In genomic region chr9:40547876-40548275, GRCm38 (mm10) we compare ENCODE assay signal across 21 mouse cellular contexts.
"Had no signal": no experiment of that assay in that cellular context is flagged by ENCODE, and none has a peak within 500 bp of the region (broad histone marks: within the 10 kb centered on the region; RNA-seq: fewer than 3 reads in every experiment).

No protein-coding gene starts in this region.

- H3K36me3 ChIP-seq: hindbrain, embryonic 13.5 days; hindbrain, embryonic 15.5 days; kidney, embryonic 15.5 days; limb, embryonic 13.5 days; limb, embryonic 15.5 days; liver, embryonic 12.5 days had no signal

- H3K9ac ChIP-seq: hindbrain, embryonic 13.5 days; hindbrain, embryonic 15.5 days; kidney, embryonic 15.5 days; limb, embryonic 13.5 days; limb, embryonic 15.5 days; liver, embryonic 12.5 days had no signal

- H3K9me3 ChIP-seq: hindbrain, embryonic 13.5 days; hindbrain, embryonic 15.5 days; kidney, embryonic 15.5 days; limb, embryonic 13.5 days; limb, embryonic 15.5 days; liver, embryonic 12.5 days had no signal

- H3K27me3 ChIP-seq: hindbrain, embryonic 13.5 days; hindbrain, embryonic 15.5 days; kidney, embryonic 15.5 days; limb, embryonic 13.5 days; limb, embryonic 15.5 days; liver, embryonic 12.5 days had no signal

- ATAC-seq: forebrain, embryonic 16.5 days; hindbrain, postnatal 0 days; intestine, embryonic 16.5 days; liver, embryonic 12.5 days had no signal

- H3K4me2 ChIP-seq: hindbrain, embryonic 13.5 days; hindbrain, embryonic 15.5 days; kidney, embryonic 15.5 days; limb, embryonic 13.5 days; limb, embryonic 15.5 days; liver, embryonic 12.5 days had no signal

- H3K4me1 ChIP-seq: hindbrain, embryonic 13.5 days; hindbrain, embryonic 15.5 days; kidney, embryonic 15.5 days; limb, embryonic 13.5 days; limb, embryonic 15.5 days; liver, embryonic 12.5 days had no signal

- H3K27ac ChIP-seq: hindbrain, embryonic 13.5 days; hindbrain, embryonic 15.5 days; hindbrain, postnatal 0 days; kidney, embryonic 15.5 days; kidney, postnatal 0 days; limb, embryonic 13.5 days; limb, embryonic 15.5 days; liver, embryonic 12.5 days had no signal

- DNase-seq: gastrocnemius, postnatal 25 days; heart, adult 11 months; heart, postnatal 14 days; kidney, adult 11 months; kidney, adult 2 months; kidney, adult 9 months; kidney, postnatal 14 days; kidney, postnatal 36 days; layer of hippocampus, adult 9-11 months; layer of hippocampus, postnatal 36 days; left cerebral cortex, postnatal 4 days had no signal

- H3K4me3 ChIP-seq: hindbrain, embryonic 13.5 days; hindbrain, embryonic 15.5 days; kidney, embryonic 15.5 days; limb, embryonic 13.5 days; limb, embryonic 15.5 days; liver, embryonic 12.5 days had no signal
